Mouse (Mus musculus) ES-Bruce4 (cell line): ENCODE data around the gene Kcns1.

Source experiments
- CTCF ChIP-seq: IDR thresholded peaks from one replicate; pipeline ENCODE4 v1.8.1; 2011; ENCODE audit warnings: low read depth, low read length
- EP300 ChIP-seq: IDR thresholded peaks from 2 replicates; pipeline ENCODE4 v1.6.1; 2011; ENCODE audit warnings: low read depth, low read length; ENCODE audit not compliant: insufficient read depth
- POLR2A ChIP-seq: IDR thresholded peaks from one replicate; pipeline ENCODE4 v1.8.1; 2011; ENCODE audit warnings: low read length; ENCODE audit not compliant: insufficient read depth

- no peak for TF ChIP-seq CTCF
- no peak for TF ChIP-seq POLR2A
- TF ChIP-seq EP300 = no peak
Observed at GRCm38 (mm10) chr2:164183340-164183739, 12.4 kb upstream of the Kcns1 start.
